Mouse (Mus musculus) adrenal gland, postnatal 25 days (tissue): ENCODE results near the gene B4galnt4. TPM values are rescaled to one million over a fixed set of nuclear protein-coding genes. Genes with fewer than 3 reads are reported as not detected.

ENCODE experiments used
- DNase-seq: peaks from one replicate; pipeline ENCODE4 v3.0.0; 2021; ENCODE audit warnings: mixed read lengths
- total RNA-seq: library from RNA; stranded (reverse); gene quantifications from 2 replicates; pipeline ENCODE4 v1.2.3, GENCODE M21; 2021

The B4galnt4 gene
- total RNA-seq, 1 experiment from 2014 or later, result 2.5 TPM

- peak; percentile 73 for DNase-seq
Measured at GRCm38 (mm10) chr7:141041661-141042060, 19.2 kb upstream of the B4galnt4 start.

- DNase-seq, result no peak
Measured at GRCm38 (mm10) chr7:141042539-141042938, 18.4 kb upstream of the B4galnt4 start.

- no peak for DNase-seq
Measured at GRCm38 (mm10) chr7:141046931-141047580, 13.8 kb upstream of the B4galnt4 start.

- peak; percentile 58 for DNase-seq
Measured at GRCm38 (mm10) chr7:141047581-141048225, 13.2 kb upstream of the B4galnt4 start.

- peak; percentile 92 for DNase-seq
Measured at GRCm38 (mm10) chr7:141048226-141049218, 12.4 kb upstream of the B4galnt4 start.

- no peak for DNase-seq
Measured at GRCm38 (mm10) chr7:141049326-141049725, 11.6 kb upstream of the B4galnt4 start.

GRCm38 (mm10) chr7:141051060-141051685 lies 9.7 kb upstream of the B4galnt4 start:
- DNase-seq, result no peak

GRCm38 (mm10) chr7:141052016-141052415 lies 8.9 kb upstream of the B4galnt4 start:
- no peak for DNase-seq

- no peak for DNase-seq
Measured at GRCm38 (mm10) chr7:141052421-141052820, 8.5 kb upstream of the B4galnt4 start.

- DNase-seq, result no peak
Measured at GRCm38 (mm10) chr7:141055785-141056184, 5.1 kb upstream of the B4galnt4 start.

GRCm38 (mm10) chr7:141056976-141057375 lies 3.9 kb upstream of the B4galnt4 start:
- DNase-seq, result no peak

- DNase-seq, result no peak
Measured at GRCm38 (mm10) chr7:141057541-141057940, 3.4 kb upstream of the B4galnt4 start.

GRCm38 (mm10) chr7:141058601-141059341 lies 2.1 kb upstream of the B4galnt4 start:
- DNase-seq, result no peak

- DNase-seq, result no peak
Measured at GRCm38 (mm10) chr7:141059929-141060328, 975 bp upstream of the B4galnt4 start.

GRCm38 (mm10) chr7:141061269-141061692 lies 377 bp downstream of the B4galnt4 start:
- no peak for DNase-seq

- no peak for DNase-seq
Measured at GRCm38 (mm10) chr7:141062525-141062924, 1.6 kb downstream of the B4galnt4 start.

- no peak for DNase-seq
Measured at GRCm38 (mm10) chr7:141063353-141063752, 2.4 kb downstream of the B4galnt4 start.

- no peak for DNase-seq
Measured at GRCm38 (mm10) chr7:141064175-141064574, 3.3 kb downstream of the B4galnt4 start.

- no peak for DNase-seq
Measured at GRCm38 (mm10) chr7:141064576-141064975, 3.7 kb downstream of the B4galnt4 start.

- no peak for DNase-seq
Measured at GRCm38 (mm10) chr7:141068351-141068750, 7.4 kb downstream of the B4galnt4 start.
